Comparison of ENCODE assay signal across 8 mouse cellular contexts in the genomic region with DNA sequence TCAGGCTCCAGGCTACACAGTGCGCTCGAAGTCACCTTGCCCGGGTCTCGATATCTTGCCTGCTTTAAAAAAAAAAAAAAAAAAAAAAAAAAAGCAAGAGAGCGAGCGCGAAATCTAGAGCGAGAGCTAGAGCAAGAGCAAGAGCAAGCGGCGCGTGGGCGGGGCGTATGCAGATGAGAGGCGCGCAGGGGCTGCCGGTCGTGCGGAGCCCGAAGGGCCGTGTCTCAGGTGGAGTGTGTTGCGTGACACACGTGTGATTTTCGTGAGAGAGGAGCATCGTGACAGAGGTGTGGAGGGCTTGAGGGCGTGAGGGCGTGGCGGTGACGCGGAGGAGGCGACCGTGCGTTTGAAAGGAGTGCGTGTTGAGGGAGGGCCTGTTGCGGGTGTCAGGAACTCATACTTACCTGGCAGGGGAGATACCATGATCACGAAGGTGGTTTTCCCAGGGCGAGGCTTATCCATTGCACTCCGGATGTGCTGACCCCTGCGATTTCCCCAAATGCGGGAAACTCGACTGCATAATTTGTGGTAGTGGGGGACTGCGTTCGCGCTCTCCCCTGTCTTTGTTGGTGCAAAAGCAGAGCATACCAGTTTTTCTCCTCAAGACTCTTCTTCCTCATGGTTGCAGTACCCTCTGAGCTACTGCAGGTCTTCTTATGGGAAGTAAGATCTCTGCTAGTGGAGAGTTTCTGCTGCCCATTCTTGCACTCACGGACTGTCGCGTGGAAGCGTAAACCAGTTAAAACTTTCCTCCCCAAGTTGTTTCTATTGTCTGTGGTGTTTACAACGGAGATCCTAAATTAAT. TPM values are rescaled to one million over a fixed set of nuclear protein-coding genes. Genes with fewer than 3 reads are reported as not detected.
DNase-seq lines count a peak whose midpoint lies in the region; ATAC-seq and TF ChIP-seq lines count a peak whose summit lies in the region.
"Not testable (repeated sequence)": the region's sequence is repeated elsewhere in the genome, so short reads cannot be mapped to it uniquely, and the experiment has no call there.

No protein-coding gene starts in this region.

- peak; percentile 67 for ATAC-seq in forebrain, embryonic 13.5 days
- ATAC-seq in heart, embryonic 12.5 days (ENCODE audit: insufficient number of reproducible peaks, low FRiP score), result peak; percentile 63
- ATAC-seq in intestine, embryonic 15.5 days, result peak; percentile 71
- ATAC-seq in lung, postnatal 0 days, result peak; percentile 49
- peak; percentile 46 for ATAC-seq in neural tube, embryonic 13.5 days (ENCODE audit: low read depth)

- H3K27me3 ChIP-seq in forebrain, embryonic 13.5 days; heart, embryonic 12.5 days (replicated peaks); intestine, embryonic 15.5 days (replicated peaks); lung, postnatal 0 days (replicated peaks; ENCODE audit: insufficient read depth, low read length); neural tube, embryonic 13.5 days; thymus, adult 2 months (ENCODE audit: control insufficient read depth, insufficient read depth, low read length): not testable (repeated sequence)

- intact Hi-C loops in left cerebral cortex, postnatal 14 days (cut with DNase I), result not testable (repeated sequence)

- not testable (repeated sequence) for TF ChIP-seq CTCF in lung, postnatal 0 days (IDR thresholded peaks at IDR 0.05); thymus, adult 2 months (IDR thresholded peaks at IDR 0.05; ENCODE audit: borderline replicate concordance, control insufficient read depth, extremely low read depth, insufficient read depth, low read length, poor library complexity)

- not testable (repeated sequence) for H3K9ac ChIP-seq in forebrain, embryonic 13.5 days; heart, embryonic 12.5 days; intestine, embryonic 15.5 days; lung, postnatal 0 days (replicated peaks; ENCODE audit: low read depth); neural tube, embryonic 13.5 days

- not testable (repeated sequence) for TF ChIP-seq EP300 in lung, postnatal 0 days (IDR thresholded peaks at IDR 0.05)

- H3K36me3 ChIP-seq in forebrain, embryonic 13.5 days (ENCODE audit: poor library complexity, severe bottlenecking); heart, embryonic 12.5 days; intestine, embryonic 15.5 days; lung, postnatal 0 days (ENCODE audit: insufficient read depth, low read length); neural tube, embryonic 13.5 days; thymus, adult 2 months (ENCODE audit: control insufficient read depth, insufficient read depth, low read length): not testable (repeated sequence)

- not testable (repeated sequence) for H3K9me3 ChIP-seq in forebrain, embryonic 13.5 days (replicated peaks); heart, embryonic 12.5 days (replicated peaks); intestine, embryonic 15.5 days; lung, postnatal 0 days (ENCODE audit: low read length); neural tube, embryonic 13.5 days

- not testable (repeated sequence) for H3K27ac ChIP-seq in forebrain, embryonic 13.5 days; heart, embryonic 12.5 days (ENCODE audit: poor library complexity, severe bottlenecking); intestine, embryonic 15.5 days; lung, postnatal 0 days (ENCODE audit: low read length); neural tube, embryonic 13.5 days (replicated peaks); thymus, adult 2 months (ENCODE audit: control insufficient read depth, insufficient read depth, low read length)

- not testable (repeated sequence) for H3K4me2 ChIP-seq in forebrain, embryonic 13.5 days; heart, embryonic 12.5 days; intestine, embryonic 15.5 days (replicated peaks); lung, postnatal 0 days (replicated peaks; ENCODE audit: low read depth, low read length); neural tube, embryonic 13.5 days

- not testable (repeated sequence) for H3K4me3 ChIP-seq in forebrain, embryonic 13.5 days; heart, embryonic 12.5 days; intestine, embryonic 15.5 days (replicated peaks); lung, postnatal 0 days (ENCODE audit: low read depth, low read length); neural tube, embryonic 13.5 days; thymus, adult 2 months (ENCODE audit: control insufficient read depth, insufficient read depth, low read length)

- 8% methylated on average over 4 of the region's 48 CpGs for WGBS in forebrain, embryonic 13.5 days
- WGBS in heart, embryonic 12.5 days, result 0% methylated on average over 2 of the region's 48 CpGs
- 3% methylated on average over 5 of the region's 48 CpGs for WGBS in intestine, embryonic 15.5 days
- no CpG with 5 or more reads among the region's 48 CpGs for WGBS in lung, postnatal 0 days
- WGBS in neural tube, embryonic 13.5 days, result 0% methylated on average over 5 of the region's 48 CpGs
- 0% methylated on average over 4 of the region's 48 CpGs for WGBS in thymus, adult 2 months

- not testable (repeated sequence) for TF ChIP-seq POLR2A in thymus, adult 2 months (IDR thresholded peaks at IDR 0.05; ENCODE audit: control insufficient read depth, extremely low read depth, insufficient read depth, low read length, poor library complexity)

- H3K4me1 ChIP-seq in forebrain, embryonic 13.5 days; heart, embryonic 12.5 days (replicated peaks); intestine, embryonic 15.5 days (replicated peaks); lung, postnatal 0 days (ENCODE audit: insufficient read depth, low read depth, low read length); neural tube, embryonic 13.5 days (replicated peaks); thymus, adult 2 months (replicated peaks; ENCODE audit: control insufficient read depth, insufficient read depth, low read length): not testable (repeated sequence)

- DNase-seq in adrenal gland, adult 18-20 months (ENCODE audit: low spot score in 2 of 2), result peak; percentile 31 to 42
- DNase-seq in left cerebral cortex, postnatal 14 days (ENCODE audit: low spot score in 2 of 2), result peak; percentile 63 to 69
- DNase-seq in lung, postnatal 0 days (ENCODE audit: low spot score), result not testable (repeated sequence)
- DNase-seq in thymus, adult 2 months, result peak; percentile 60

RNA-seq across cellular contexts. Expression of a gene that starts 18.3 kb away (rescaled TPM):
- total RNA-seq in adrenal gland, adult 18-20 months (2021), result 10 to 100 TPM; 36.9 to 40.1 TPM
- polyA plus RNA-seq in forebrain, embryonic 13.5 days (2015; fragmentation: Nextera tagmentation; extraction: Ambion mirVana), result 89.6 and 106 TPM in 2 replicates
- 45.4 and 49.9 TPM in 2 replicates for polyA plus RNA-seq in heart, embryonic 12.5 days (2016; fragmentation: Nextera tagmentation; extraction: Ambion mirVana)
- polyA plus RNA-seq in intestine, embryonic 15.5 days (2015; fragmentation: Nextera tagmentation; extraction: Ambion mirVana), result 54.6 and 58.1 TPM in 2 replicates
- total RNA-seq in left cerebral cortex, postnatal 14 days (2021), result 10 to 100 TPM; 39.6 to 45.4 TPM
- 80.8 and 82.5 TPM in 2 replicates for polyA plus RNA-seq in lung, postnatal 0 days (2015; fragmentation: Nextera tagmentation; extraction: Ambion mirVana)
- polyA plus RNA-seq in neural tube, embryonic 13.5 days (2015; fragmentation: Nextera tagmentation; extraction: Ambion mirVana), result 83.4 and 87.1 TPM in 2 replicates
- polyA plus RNA-seq in thymus, adult 2 months (2012; rRNA removed), result 8.8 and 12.5 TPM in 2 replicates

RNA-seq across cellular contexts. Expression of a gene that starts 57.7 kb away (rescaled TPM):
- total RNA-seq in adrenal gland, adult 18-20 months (2021), result 10 to 100 TPM; 58.9 to 77.8 TPM
- 182 and 185 TPM in 2 replicates for polyA plus RNA-seq in forebrain, embryonic 13.5 days (2015; fragmentation: Nextera tagmentation; extraction: Ambion mirVana)
- 121 and 124 TPM in 2 replicates for polyA plus RNA-seq in heart, embryonic 12.5 days (2016; fragmentation: Nextera tagmentation; extraction: Ambion mirVana)
- polyA plus RNA-seq in intestine, embryonic 15.5 days (2015; fragmentation: Nextera tagmentation; extraction: Ambion mirVana), result 218 and 233 TPM in 2 replicates
- 10 to 100 TPM; 29.4 to 34.1 TPM for total RNA-seq in left cerebral cortex, postnatal 14 days (2021)
- 134 and 155 TPM in 2 replicates for polyA plus RNA-seq in lung, postnatal 0 days (2015; fragmentation: Nextera tagmentation; extraction: Ambion mirVana)
- polyA plus RNA-seq in neural tube, embryonic 13.5 days (2015; fragmentation: Nextera tagmentation; extraction: Ambion mirVana), result 203 and 229 TPM in 2 replicates
- polyA plus RNA-seq in thymus, adult 2 months (2012; rRNA removed), result 92.1 and 97.8 TPM in 2 replicates
